Mouse (Mus musculus): ENCODE measurements around the gene Gm49387.

GRCm38 (mm10) chr14:31620591-31621223, 20.0 kb downstream of the Gm49387 start:
- TF ChIP-seq GATA1 (IDR thresholded peaks at IDR 0.05; ENCODE audit: low read length) (no peak), TAL1 (IDR thresholded peaks at IDR 0.05; ENCODE audit: low read length) (no peak)

Data from erythroblast, embryonic 14.5 days (primary cell).